Mouse (Mus musculus) heart, postnatal 10 days (tissue): ENCODE data around the gene Dgat2. TPM values are rescaled to one million over a fixed set of nuclear protein-coding genes. Genes with fewer than 3 reads are reported as not detected.

ENCODE experiments used
- DNase-seq, 2 experiments: peaks; one replicate each; pipeline ENCODE4 v3.0.0; 2021
- intact Hi-C: fragments of 180-260 bp; cut with DNase I; formaldehyde crosslinking; loops from one replicate; pipeline ENCODE4 v1.15.1; 2025
- total RNA-seq, 2 experiments: library from RNA; stranded (reverse); gene quantifications; 2 replicates each; pipeline ENCODE4 v1.2.3; 2021

The Dgat2 gene
- total RNA-seq, 2 experiments from 2014 or later: 154 to 202 TPM

DNA sequence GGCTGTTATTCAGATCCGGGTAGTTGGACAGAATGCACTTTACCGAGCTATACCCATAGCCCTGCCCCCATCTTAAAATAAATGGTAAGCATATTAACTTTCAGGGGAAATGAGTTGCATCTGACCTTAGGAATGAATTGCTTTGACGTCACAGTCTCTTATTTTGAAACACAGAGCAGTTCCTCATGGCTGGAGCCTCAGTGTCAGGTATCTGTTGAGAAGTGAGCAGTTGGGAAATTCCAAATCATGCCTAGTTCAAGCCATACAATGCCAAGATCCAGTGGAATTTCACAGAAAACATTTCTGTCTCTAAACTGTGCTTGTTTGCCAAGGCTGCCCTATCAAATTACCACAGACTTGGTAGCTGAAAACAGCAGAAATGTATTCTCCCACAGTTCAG lies 39.3 kb downstream of the Dgat2 start:
- intact Hi-C loops: no loop called here
- no peak for DNase-seq

DNA sequence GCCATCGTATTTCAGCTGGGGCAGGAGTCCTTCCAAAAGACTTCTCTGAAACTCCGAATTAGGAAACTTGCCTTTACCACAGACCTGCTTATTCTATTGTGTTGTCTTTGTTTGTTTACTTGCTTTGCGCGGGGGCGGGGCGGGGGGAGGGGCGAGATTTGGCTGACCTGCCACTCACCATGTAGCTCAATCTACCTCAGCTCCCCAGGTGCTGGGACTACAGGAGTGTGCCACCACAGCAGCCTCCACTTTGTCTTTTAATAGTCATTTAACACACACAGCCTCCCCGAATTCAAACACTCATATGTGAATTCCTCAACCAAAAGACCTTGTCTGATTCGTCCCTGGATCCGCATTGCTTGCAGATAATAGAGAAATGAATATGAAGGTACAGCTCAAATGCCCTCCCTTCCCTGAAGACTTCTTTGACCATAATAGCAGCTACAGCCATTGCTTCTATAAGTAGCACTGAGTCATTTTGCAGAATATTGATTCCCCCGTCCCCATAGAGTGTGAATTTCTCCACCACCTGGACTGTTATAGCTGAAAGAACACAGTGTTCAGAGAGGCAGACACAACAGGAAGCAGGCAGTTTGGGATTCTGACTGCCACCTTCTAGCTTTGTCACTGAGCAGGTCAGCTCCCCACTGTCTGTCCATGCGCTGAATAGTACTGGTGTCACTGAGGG lies 40.5 kb downstream of the Dgat2 start:
- intact Hi-C loops: no loop called here
- DNase-seq: no peak

DNA sequence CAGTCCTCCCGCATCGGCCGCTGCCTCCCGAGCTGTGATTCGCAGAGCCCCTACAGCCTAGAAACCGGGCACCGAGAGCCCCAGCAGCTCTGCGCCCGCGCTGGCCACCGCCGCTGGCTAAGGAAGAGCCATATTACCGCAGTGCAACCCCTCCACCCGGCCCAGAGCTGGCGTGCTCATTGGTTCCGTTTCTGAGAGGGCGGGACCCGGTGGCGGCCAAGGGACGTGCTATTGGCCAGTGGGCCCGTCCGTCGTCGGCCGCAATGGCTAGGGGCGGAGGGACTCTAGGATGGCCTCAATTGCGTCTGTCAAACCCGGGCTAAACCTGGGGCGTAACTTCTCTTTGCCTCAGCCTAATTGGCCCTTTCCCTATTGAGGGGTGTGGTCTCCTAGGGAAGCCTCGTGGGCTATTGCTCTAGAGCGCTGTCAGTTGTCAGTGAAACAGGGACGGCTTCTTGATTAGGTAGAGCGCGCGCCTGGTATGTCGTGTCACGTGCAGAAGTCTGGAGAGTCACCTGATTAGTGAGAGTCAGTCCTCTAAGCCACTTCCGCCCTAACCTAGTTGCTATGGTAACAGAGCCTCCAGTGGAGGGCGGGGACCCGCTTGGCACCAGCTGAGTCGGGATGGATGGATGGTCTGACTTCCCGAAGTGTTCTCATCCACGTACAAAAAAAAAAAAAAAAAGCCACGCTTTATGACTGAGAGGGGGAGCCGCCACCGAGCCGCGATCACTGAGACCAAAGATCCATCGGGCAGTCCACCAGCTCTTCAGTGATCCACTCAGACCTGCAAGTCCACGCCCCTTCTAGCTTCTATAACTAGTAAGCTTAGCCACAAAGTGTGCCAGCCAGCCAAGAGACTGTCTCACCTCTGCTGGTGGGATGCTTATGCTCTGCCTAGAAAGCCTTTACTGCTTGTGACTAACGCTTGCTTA lies 41.3 kb downstream of the Dgat2 start, which contains the start of gene Uvrag:
Uvrag (minus strand) TSS at position 158 of the 935 bp plus-strand sequence.
- peak; percentile 99 to 100 for DNase-seq
- intact Hi-C loops: no loop called here

DNA sequence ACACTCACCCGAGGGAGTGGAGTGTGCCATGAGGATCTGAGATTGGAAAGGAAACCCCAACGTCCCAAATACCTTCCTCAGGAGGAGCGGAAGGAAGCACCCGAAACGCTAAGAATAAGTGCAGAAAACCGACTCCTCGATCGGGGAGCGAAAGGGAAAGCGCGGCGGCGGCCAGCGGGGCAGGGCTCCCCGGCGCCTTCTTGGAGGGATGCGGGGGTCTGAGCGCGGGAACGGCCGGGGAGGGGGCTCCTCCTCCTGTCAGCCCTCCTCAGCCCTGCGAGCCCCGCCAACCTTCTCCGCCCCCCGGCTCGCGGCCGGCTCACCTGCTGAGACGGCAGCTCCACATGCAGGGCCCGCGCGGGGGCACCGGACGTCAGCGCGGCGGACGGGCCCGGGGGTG lies 42.0 kb downstream of the Dgat2 start:
- no peak for DNase-seq
- intact Hi-C loops: no loop called here

DNA sequence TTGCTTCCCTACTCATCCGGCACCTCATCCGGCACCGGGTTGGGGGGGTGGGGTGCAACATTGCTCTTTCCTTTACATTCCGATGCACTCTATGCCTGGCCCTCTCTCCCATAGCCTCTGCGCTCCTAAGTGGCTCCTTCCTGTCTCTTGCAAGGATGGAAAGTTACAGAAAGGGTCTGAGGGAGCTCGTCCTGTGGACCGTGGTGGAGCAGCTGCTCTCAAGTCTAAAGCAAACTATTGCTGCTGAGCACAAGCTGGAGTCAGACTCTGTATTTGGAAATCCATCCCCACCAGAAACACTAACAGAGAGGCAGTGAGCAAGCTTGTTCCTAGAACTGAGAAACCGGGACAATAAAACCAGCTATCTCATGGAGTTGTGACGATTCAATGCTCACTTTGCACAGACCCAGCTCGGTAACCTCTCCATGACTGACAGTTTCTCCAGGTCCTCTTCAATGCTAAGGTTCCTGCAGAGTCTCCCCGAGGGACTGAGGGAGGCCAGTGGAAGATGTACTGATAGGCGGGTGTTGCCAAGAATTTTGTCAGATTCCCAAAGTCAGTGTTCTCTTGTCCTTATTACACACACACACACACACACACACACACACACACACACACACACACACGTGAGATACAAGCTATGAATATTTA lies 42.6 kb downstream of the Dgat2 start:
- DNase-seq: peak; percentile 36 to 69

DNA sequence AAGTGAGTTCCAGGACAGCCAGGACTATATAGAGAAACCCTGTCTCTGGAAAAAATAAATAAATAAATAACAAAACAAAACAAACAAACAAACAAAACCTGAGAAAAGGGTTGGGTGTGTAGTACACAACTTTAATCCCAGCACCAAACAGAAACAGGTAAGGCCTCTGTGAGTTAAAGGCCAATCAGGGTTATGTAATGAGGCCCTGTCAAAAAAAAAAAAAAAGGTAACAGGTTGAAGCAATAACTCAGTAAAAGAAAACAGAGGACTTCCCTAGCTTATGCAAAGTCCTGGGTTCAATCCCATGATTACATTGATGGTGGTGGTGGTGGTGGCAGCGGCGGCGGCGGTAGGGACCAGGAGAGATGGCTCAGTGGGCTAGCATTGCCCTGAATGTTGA lies 45.0 kb downstream of the Dgat2 start:
- intact Hi-C loops: no loop called here
- DNase-seq: no peak

More for the DNA sequence above, 42.6 kb downstream of the Dgat2 start:
- intact Hi-C loops: loop anchor here (1.0 kb wide), 1 partner anchor 33 kb away; no protein-coding TSS in a partner anchor

DNA sequence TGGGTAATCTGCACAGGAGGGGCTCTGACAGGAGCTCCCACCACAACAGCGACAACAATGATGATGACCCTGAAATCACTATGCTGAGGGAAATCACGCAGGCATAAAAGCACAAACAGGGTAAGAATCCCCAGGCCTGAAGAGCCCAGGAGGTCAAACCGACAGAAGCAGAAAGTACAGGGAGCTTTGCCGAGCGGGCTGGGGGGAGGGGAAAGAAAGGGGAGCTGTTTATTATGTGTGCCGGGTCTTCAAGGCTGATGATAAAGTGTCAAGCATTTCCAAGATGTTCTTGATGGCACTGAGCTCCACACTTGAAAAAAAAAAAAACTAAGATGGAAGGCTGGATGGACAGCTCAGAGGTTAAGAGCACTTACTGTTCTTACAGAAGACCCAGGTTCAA lies 45.7 kb downstream of the Dgat2 start:
- no peak for DNase-seq
- intact Hi-C loops: no loop called here

DNA sequence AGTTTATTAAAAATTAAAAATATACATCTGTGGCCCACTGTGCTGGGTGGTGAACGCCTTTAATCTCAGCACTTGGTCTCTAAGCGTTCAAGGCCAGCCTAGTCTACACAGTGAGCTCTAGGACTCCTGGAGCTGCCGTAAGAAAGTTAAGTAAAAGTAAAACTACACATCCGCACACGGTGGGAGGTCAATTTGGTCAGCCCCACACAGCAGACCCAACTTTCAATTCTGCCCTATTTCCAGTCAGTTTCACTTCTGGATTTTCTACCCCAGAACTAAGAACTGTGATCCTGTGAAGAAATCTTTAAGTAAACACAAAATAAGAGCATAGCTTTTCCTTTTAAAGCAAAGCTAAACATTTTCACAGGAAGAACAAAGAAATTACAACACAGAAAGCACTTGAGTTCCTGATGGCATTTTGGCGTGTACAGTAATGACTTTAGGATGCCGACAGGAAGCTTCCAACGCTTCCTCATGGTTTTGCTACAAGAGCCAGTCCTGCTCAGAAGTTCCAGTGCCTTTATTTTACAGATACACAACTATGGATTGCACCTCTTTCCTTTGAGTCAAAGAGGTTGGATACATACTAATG lies 48.6 kb downstream of the Dgat2 start:
- no peak for DNase-seq
- intact Hi-C loops: no loop called here

DNA sequence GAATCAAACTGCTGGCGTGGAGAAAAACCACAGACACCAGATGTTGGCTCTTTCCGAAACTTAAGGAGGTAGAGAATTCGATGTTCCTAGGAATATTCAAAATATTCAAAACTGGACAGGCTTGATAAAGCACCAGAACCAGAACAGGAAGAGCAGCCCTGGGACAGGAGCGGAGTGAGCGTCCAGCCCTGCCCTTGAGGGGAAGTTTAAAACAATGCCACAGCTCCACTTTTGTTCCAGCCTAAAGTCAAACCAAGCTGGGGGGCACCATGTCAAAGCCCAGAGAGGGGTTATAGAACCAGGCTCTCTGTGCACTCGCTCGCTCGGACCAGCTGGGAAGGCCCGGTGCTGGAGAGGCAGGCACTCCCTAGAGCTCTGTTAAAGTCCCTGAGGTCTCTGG lies 49.9 kb downstream of the Dgat2 start:
- intact Hi-C loops: no loop called here
- peak; percentile 33 to 39 for DNase-seq

DNA sequence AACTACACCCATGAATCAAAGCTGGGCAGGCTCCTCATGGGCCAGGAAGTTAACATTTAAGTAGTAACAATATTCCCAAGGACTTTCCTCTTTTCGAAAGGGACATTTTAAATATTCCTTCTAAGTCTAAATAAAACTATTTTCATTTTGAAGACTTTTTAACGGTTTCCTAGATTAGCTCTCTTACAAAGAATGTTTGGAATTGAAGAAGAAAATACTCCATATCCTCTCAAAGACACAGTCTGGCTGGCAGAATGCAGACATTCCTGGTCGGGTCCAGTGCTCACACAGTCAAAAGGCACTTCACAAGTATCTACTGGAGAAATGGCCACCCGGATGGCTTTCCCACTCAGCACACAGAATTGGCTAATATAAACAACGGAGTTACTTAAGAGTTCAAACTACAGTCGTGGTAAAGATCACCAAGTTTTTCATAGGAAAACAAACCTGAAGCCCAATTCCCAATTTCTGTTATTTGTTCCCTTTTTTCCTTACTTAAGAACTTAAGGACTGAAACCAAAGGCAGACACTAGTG lies 50.6 kb downstream of the Dgat2 start:
- intact Hi-C loops: no loop called here
- peak in 1 of 2 experiments; percentile 38 for DNase-seq

DNA sequence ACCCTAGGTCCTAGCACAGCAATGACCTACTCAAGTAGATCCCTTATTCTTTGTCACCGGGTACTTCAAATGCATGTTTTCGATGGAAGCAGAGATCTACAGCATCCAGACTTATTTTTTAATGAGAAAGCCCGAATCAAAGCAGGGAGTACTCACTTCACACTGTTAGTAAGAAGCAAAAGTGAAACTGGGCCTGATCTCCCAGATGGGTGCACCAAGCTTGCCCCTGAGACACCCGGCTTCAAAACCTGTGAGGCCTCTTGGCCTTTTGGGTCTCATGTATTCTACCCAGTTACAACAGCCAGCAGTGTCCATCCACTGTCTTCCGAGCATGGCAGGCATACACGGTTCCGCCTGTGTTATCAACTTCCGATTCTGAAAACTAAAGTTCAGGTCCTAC lies 53.6 kb downstream of the Dgat2 start:
- intact Hi-C loops: no loop called here
- no peak for DNase-seq

DNA sequence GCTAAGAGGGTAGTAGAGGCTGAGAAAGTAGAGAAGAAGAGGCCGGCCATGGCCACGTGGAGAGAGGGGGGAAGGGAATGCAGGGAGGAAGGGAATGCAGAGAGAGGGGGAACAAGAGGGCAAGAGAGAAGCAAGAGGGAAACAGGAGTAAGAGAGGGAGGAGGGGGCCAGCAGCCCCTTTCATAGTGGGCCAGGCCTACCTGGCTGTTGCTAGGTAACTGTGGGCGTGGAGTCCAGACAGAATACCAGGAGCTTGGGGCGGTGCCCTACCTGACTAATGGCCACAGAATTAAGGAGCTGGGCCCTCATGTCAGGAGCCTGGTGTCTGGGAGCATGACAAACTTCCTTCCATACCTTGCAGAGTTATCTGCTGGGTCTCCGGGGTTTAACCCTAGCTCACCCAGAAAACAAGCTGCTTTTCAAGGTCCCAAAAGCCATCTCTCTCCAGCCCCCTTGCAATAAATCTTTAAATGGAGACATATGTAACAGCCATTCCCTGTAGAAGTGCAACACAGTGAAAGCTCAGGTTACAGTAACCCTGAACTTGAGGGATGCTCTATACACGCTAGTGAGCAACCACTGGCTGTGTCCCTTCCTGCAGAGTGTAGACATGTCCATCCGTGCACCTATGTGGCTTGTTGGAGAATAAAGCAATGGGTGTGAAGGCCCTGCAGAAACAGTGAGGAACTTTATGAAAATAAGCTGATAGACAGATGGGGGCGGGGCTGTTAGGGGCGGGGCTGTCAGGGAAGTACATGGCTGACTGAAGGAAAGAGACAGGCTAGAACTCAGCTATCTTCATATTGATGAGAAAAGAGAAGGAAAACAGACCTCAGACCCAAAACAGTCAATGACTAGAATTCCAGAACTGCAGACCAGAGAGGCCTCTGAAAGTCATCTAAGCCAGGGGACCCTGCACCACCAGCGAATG lies 54.2 kb downstream of the Dgat2 start:
- intact Hi-C loops: no loop called here
- no peak for DNase-seq

DNA sequence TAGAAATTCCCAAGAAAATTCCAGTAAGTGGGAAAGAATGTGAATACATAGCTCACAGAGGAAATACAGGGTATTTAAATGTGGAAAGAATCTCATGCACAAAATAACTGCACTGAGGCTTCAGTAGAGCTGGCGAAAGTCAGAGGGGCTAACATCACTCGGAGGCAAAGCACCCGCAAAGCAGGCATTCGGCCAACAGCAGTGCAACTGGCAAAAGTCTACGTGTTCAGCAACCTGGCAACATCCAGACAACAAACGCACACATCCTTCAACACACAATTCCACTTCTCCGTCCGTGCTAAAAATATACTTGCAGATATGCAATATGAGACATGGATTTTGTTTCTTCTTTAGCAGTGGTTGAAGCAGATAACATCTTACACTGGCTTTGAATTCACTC lies 56.5 kb downstream of the Dgat2 start:
- peak; percentile 84 to 85 for DNase-seq
- intact Hi-C loops: no loop called here

DNA sequence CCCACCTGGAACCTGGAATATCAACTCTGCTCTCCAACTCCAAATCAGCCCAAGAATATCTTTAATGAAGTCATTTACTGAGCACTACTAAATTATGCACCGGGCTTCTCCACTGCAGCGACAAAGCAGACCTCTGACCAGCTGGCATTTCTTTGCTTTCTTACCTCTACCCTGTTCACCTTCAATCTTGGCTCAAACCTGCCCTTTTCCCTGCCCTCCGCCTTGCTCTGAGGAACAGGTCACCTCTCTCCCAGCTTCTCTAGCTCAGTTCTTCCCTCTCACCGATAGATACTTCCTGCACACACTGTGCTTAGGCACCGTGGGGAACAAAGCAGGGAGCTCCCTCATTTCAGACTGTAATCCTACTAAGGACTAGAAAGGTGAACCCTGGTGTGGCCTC lies 59.9 kb downstream of the Dgat2 start:
- DNase-seq: no peak
- intact Hi-C loops: no loop called here

DNA sequence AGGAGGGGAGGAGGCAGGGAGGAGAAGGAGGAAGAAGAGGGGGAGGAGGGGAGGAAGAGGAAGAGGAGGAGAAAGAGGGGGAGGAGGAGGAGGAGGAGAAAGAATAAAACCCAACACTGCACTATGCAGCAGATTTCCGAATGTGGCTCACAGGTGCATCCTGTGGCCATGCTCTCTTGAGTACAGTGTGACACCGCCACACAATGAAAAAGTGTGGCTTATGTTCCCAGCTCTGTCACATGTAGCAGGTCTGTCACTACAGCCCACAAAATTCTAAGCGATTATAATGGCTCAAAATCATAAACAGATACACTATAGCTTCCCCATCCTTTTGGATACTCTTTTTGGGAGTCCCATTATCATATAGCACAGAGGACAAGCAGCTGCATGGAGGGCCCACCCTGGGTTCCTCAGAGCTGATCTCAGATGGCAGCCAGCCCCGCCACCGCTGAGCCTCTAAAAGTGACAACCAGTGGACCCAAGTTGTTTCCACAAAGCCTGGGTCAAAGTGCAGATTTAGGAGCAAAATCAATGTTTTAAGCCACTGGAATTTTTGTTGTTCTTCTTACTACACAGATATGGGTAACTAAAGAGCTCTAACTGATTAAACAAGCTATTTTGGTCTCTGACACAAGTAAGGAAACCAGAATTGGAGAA lies 61.5 kb downstream of the Dgat2 start:
- no peak for DNase-seq
- intact Hi-C loops: no loop called here

DNA sequence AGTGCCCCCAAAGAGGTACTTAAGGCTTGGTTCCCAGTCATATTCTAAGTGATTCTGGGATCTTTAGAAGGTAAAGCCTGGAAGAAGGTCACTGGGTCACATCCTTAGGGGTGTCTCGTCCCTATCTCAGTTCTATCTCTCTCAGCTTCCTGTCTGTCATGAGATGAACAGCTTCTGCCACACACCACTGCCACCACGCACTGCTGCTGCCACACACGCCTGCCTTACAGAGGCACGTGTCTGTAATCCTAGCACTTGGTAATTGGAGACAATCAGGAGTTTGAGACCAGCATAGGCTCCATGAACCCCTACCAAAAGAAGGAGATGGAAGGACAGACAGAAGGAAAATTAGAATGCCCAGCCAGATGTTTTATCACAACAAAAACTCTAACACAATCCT lies 62.4 kb downstream of the Dgat2 start:
- no peak for DNase-seq
- intact Hi-C loops: no loop called here

DNA sequence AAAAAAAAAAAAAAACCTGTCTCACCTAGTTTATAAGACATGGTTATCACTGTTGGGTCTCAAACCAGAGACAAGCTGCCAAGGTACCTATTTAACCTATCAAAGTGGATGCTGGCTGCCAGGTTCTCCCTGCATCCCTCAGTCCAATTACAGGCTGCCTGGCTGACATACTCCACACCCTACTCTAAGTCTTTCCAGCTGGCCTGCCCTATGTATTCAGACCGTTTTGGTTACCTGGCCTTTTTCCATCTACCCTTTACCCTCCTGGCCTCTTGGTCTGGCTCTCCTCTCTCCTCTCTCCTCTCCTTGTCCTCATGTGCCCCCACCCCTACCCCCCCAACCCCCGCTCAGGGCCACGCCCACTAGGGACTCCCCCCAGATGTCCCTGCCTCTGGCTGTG lies 65.7 kb downstream of the Dgat2 start:
- intact Hi-C loops: no loop called here
- no peak for DNase-seq

DNA sequence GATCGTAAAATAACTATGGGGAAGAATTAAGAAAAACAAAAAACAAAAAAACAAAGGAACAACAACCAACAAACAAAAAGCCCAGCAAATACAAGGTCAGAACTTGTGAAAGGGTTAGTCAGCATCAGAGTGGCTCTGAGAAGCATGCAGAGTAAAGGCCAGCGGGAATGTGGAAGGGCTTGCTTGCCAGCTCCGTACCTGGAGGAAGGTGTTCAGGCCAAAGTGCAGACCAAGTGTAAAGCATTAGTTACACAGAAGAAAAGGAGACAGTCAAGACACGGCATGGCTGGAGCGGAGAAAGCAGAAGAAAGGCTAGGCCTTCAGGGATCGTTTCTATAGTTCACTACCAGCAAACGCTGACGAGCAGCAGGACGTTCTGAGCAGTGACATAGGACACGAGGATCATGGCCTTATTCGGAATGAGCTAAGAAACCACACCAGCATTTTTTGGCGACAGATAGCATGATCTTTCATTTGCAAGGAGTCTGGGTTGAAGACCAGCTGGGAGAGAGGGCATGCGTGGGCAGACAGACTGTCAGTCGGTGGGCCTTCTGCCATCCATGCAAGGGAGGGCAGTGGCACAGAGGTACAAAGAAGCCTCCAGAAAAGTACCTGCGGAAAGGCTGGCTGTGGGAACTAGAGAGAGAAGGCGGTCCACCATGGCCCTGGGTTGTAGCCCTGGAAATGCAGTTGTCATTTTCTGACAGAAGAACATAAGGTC lies 68.4 kb downstream of the Dgat2 start:
- DNase-seq: no peak
- intact Hi-C loops: no loop called here
